Mouse (Mus musculus): ENCODE data around the gene Birc2. TPM values are rescaled to one million over a fixed set of nuclear protein-coding genes. Genes with fewer than 3 reads are reported as not detected.

Birc2 gene
- polyA plus RNA-seq, 1 experiment from 2014 or later = 21.6 TPM

- Histone ChIP-seq H3K4me2 (peak overlapping the region; percentile 2; the same call in 1 of the 2 replicates), H3K27ac (replicated peaks) (0 out of 2 replicates have a peak overlapping the region, but pooled peaks have one; percentile 16), H3K36me3 (peaks cover 52% of the 10 kb centered on the region), H3K4me3 (no peak overlapping the region), H3K9me3 (no peaks in the 10 kb centered on the region), H3K27me3 (replicated peaks) (no peaks in the 10 kb centered on the region), H3K9ac (no peak overlapping the region), H3K4me1 (peaks cover 79% of the 10 kb centered on the region)
- WGBS = 68% methylated on average over 5 of the region's 5 CpGs
- no peak for ATAC-seq (ENCODE audit: extremely low read depth, insufficient number of reproducible peaks, low FRiP score, low TSS enrichment)
Observed at GRCm38 (mm10) chr9:7769491-7769890, 67.4 kb downstream of the Birc2 start.

GRCm38 (mm10) chr9:7769081-7769480 is 67.8 kb downstream of the Birc2 start:
- Histone ChIP-seq H3K4me2 (no peak overlapping the region), H3K9ac (no peak overlapping the region), H3K27ac (replicated peaks) (no peak overlapping the region), H3K9me3 (no peaks in the 10 kb centered on the region), H3K27me3 (replicated peaks) (no peaks in the 10 kb centered on the region), H3K4me1 (peaks cover 76% of the 10 kb centered on the region), H3K36me3 (peaks cover 48% of the 10 kb centered on the region), H3K4me3 (no peak overlapping the region)
- WGBS = 65% methylated on average over 4 of the region's 4 CpGs
- ATAC-seq (ENCODE audit: extremely low read depth, insufficient number of reproducible peaks, low FRiP score, low TSS enrichment) = no peak

Small RNA genes within 50 kb of the gene (microRNA-seq; reads per million reads assigned to microRNA genes)
- 5.5 reads per million, percentile 20 among the genes with 10 or more reads in this experiment for gene Mir5618

Other genes with a start within 250 kb of the Birc2 start
- gene Mmp20, start 208.8 kb downstream of the Birc2 start, polyA plus RNA-seq (2015; fragmentation: Nextera tagmentation; extraction: Ambion mirVana) = not detected in 2 replicates
- gene Mmp7, start 145.0 kb downstream of the Birc2 start, polyA plus RNA-seq (2015; fragmentation: Nextera tagmentation; extraction: Ambion mirVana) = not detected in 2 replicates
- 84.2 and 90.9 TPM in 2 replicates for gene Tmem123, start 73.0 kb downstream of the Birc2 start, polyA plus RNA-seq (2015; fragmentation: Nextera tagmentation; extraction: Ambion mirVana)
- 3.8 and 5.3 TPM in 2 replicates for gene Birc3, start 36.1 kb upstream of the Birc2 start, polyA plus RNA-seq (2015; fragmentation: Nextera tagmentation; extraction: Ambion mirVana)
- 24.2 and 24.5 TPM in 2 replicates for gene Yap1, start 167.5 kb upstream of the Birc2 start, polyA plus RNA-seq (2015; fragmentation: Nextera tagmentation; extraction: Ambion mirVana)
- gene Cfap300, start 205.8 kb upstream of the Birc2 start, polyA plus RNA-seq (2015; fragmentation: Nextera tagmentation; extraction: Ambion mirVana) = 5.8 and 6.7 TPM in 2 replicates